Mouse (Mus musculus): Measurements from ENCODE around the gene Slc25a39. TPM values are rescaled to one million over a fixed set of nuclear protein-coding genes. Genes with fewer than 3 reads are reported as not detected.
"Not testable (repeated sequence)": the region's sequence is repeated elsewhere in the genome, so short reads cannot be mapped to it uniquely, and the experiment has no call there.

The Slc25a39 gene
- total RNA-seq, 1 experiment from 2014 or later, result 415 TPM

GRCm38 (mm10) chr11:102415034-102415802 is 7.5 kb upstream of the Slc25a39 start:
- DNase-seq, result no peak

GRCm38 (mm10) chr11:102413059-102413458 is 5.3 kb upstream of the Slc25a39 start:
- DNase-seq, result no peak

DNA sequence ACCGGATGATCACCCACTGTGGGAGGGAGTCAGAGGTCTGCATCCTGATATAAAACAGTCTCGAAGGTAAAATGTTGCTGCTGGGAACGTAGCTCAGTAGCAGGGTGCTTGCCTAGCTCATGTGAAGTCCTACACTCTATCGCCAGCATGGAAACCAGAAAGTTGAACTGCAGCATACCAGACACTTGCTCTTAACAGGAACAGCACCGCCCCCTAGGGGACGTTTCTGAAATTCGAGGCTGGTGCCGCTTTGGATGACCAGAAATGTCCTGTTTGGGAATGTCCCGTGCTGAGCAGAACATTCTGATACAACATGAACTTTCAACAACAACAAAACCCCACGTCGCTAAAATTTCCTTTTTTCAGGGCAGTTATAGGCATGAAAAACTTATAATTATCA is 4.0 kb upstream of the Slc25a39 start:
- peak; percentile 96 for DNase-seq

- DNase-seq, result no peak
These were observed 3.3 kb upstream of the Slc25a39 start for GRCm38 (mm10) chr11:102411061-102411460.

DNA sequence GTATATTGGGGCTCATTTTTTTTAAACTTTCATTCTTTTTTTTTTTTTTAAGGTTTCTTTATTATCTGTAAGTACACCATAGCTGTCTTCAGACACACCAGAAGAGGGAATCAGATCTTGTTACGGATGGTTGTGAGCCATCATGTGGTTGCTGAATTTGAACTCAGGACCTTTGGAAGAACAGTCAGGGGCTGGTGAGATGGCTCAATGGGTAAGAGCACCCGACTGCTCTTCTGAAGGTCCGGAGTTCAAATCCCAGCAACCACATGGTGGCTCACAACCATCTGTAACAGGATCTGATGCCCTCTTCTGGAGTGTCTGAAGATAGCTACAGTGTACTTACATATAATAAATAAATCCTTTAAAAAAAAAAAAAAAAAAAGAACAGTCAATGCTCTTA is 2.6 kb upstream of the Slc25a39 start:
- not testable (repeated sequence) for DNase-seq

DNA sequence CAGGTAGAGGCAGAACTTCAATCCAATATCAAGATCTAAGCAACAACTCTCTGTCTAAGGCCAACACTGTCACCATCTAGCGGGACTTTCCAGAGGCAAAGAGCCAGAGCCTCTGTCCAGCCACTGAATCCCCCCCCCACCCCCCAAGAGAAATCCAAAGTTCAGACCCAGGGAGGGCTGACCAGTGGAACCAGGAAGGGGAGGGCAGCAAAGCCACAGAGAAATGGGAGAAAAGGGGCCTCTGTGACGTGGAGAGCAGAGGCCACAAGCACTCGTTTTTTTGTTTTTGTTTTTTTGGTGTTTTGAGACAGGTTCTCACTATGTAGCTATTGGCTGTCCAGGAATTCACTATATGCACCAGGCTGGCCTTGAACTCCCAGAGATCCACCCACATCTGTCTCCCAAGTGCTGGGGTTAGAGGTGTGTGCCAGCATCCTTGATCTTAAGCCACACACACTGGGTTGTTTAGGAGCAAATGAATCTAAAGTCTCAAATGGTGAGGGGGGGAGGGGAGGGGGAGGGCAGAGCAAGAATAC is 2.1 kb upstream of the Slc25a39 start:
- peak; percentile 6 for DNase-seq

DNA sequence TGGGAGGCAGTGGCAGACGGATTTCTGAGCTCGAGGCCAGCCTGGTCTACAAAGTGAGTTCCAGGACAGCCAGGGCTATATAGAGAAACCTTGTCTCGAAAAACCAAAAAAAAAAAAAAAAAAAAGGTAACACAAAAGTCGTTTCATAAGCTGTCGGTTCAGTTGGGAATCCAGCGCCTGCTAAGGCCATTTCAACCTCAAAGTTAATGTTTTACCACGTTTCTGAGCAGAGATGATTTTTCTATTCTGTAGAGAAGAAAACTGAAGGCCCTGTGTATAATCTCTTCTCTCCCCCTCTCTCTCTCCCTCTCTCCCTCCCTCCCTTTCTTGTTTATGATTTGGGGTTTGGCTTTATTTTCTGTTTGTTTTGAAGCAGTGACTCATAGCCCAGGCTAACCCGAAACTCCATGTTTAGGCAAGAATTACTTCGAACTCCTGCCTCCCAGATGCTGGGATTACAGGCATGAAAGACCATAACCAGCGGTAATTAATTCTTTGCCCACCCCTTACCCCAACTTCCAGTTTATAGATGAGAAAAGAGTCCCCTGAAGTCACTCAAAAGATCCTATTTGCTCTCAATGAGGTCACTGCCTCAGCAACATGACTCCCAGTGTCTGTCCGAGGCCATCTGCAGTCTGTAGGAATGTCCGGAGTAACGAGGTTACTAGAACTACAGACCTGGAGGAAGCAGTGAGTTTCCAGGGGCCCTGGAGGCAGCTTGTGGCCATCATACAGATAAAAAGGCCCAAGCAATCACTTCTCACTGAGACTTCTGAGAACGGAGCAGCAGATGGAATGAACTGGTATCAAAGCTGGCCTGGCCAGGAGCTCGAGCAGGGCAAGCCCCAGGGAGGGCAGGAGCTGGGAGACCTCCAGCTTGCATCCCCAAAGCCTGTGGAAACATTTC is 1.4 kb upstream of the Slc25a39 start:
- peak; percentile 26 for DNase-seq

DNA sequence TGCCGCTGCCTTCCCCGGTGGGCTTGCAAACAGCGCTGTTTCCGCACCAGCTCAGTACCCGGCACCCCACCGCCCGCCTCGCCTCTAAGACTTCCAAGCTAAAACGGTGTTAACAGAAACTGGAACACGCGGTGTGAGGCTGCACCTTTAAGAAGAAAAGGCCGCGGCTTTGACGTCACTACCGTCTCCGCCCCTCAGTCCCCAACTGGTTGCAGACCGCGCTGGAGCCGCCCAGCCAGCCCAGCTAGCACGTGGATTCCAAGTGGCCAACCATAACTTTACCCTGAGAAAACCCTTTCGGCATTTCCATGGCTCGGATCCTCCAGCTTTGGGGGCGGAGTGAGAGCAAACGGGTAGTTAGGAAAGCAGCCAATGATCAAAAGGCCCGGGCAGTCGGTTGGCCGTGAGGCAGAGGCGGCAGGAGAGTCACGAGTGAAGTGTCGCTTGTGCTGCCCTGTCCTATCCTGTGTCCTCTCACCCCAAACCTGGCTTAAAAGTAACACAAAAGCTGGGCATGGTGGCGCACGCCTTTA is 664 bp upstream of the Slc25a39 start:
- peak; percentile 98 for DNase-seq

- peak; percentile 97 for DNase-seq
These were observed 579 bp downstream of the Slc25a39 start for GRCm38 (mm10) chr11:102406900-102407833.

DNA sequence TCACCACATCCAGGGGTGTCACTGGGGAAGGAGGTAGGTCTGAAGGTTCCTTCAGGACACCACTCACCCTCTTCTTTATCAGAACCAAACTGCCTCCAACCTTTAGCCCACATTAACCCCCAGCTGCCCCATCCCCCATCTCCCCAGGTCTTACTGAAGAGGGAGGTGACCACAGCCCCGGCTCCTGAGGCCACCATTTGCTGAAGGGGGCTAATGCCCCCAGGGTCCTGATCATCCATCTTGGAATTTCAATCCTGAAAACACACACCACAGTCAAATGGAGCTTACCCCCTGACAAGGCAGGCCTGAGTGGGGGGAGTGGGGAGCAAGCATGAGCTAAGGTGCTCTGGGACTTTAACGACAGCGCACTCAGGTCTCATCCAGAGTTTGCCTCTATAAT is 1.3 kb downstream of the Slc25a39 start:
- DNase-seq, result peak; percentile 21

- DNase-seq, result peak; percentile 5
These were observed 2.0 kb downstream of the Slc25a39 start for GRCm38 (mm10) chr11:102405544-102406285.

- DNase-seq, result peak; percentile 24
These were observed 3.4 kb downstream of the Slc25a39 start for GRCm38 (mm10) chr11:102404161-102405010.

- DNase-seq, result no peak
These were observed 4.1 kb downstream of the Slc25a39 start for GRCm38 (mm10) chr11:102403657-102404056.

DNA sequence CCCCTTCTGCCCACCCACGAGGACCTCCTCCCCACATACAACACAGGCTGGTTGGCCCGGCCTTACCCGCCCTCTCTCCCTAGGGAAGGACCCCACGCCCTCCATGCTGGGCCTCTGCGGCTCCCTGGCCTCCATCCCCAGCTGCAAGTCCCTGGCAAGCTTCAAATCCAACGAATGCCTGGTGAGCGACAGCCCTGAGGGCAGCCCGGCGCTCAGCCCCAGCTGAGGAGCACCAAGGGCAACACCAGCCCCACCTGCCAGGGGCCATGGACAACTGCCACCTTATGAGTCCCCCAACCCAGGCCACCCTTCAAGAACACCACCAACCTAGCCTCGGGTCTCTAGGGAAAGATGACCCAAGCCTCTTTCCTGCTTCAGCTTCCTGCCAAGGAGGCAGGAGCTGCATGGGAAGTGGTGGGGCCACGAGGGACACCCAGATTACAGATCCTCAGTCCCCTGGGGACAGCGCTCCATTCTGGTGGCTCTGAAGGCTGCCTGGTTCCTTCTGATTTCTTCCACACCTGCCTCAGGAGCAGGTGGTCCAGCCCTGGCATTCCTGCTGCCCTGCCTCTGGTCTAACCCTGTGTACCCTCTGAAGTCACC is 5.7 kb downstream of the Slc25a39 start:
- peak; percentile 49 for DNase-seq

DNA sequence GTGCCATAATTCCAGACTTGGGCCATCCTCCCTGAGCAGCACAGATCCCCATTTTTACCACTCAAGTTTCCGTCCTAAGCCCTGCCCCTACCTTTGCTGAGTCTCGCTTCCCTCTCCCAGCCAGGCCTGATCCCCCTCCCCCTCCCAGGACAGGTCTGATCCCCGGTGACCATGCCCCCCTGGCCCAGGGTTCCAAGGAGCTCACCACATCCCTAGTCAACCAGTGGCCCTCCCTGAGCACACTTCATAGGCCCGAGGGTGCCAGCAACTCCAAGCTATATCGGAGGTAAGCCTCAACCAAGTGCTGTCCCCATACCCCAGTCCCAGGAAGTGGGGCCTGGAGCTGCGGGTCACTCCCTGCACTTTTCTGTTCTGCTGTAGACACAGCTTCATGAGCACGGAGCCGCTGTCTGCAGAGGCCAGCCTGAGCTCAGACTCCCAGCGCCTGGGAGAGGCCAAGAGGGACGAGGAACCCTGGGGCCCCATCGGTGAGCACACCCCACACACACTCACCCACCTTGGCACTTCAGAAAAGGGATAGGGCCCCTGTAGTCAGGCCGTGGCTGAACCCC is 7.1 kb downstream of the Slc25a39 start:
- DNase-seq, result no peak

DNA sequence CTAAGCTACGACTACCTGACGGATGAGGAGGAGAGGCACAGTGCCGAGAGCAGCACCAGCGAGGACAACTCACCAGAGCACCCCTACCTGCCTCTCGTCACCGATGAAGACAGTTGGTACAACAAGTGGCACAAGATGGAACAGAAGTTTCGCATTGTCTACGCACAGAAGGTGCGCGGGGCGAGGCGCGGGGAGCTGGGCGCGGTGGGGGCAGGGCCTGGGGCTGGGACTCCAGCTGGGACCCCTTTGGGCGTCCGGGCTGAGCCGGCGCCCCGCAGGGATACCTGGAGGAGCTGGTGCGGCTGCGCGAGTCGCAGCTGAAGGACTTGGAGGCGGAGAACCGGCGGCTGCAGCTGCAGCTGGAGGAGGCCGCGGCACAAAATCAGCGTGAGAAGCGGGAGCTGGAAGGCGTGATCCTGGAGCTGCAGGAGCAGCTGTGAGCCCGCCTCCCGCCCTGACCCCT is 8.1 kb downstream of the Slc25a39 start:
- DNase-seq, result peak; percentile 26

DNA sequence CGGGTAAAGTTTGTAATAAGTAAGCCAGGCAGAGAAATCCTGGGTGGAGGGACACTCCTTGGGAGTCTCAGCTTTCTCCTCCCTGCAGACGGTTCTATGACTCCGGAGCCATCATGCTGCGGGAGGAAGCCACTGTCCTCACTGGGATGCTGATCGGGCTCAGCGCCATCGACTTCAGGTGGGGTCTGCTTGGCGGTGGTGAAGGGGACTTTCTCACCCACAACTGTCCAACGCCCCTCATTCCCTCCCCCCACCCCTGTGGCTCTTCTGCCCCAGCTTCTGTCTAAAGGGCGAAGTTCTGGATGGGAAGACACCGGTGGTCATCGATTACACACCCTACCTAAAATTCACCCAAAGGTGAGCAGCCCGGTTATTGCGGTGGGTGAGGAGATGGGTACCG is 8.6 kb downstream of the Slc25a39 start:
- no peak for DNase-seq

DNA sequence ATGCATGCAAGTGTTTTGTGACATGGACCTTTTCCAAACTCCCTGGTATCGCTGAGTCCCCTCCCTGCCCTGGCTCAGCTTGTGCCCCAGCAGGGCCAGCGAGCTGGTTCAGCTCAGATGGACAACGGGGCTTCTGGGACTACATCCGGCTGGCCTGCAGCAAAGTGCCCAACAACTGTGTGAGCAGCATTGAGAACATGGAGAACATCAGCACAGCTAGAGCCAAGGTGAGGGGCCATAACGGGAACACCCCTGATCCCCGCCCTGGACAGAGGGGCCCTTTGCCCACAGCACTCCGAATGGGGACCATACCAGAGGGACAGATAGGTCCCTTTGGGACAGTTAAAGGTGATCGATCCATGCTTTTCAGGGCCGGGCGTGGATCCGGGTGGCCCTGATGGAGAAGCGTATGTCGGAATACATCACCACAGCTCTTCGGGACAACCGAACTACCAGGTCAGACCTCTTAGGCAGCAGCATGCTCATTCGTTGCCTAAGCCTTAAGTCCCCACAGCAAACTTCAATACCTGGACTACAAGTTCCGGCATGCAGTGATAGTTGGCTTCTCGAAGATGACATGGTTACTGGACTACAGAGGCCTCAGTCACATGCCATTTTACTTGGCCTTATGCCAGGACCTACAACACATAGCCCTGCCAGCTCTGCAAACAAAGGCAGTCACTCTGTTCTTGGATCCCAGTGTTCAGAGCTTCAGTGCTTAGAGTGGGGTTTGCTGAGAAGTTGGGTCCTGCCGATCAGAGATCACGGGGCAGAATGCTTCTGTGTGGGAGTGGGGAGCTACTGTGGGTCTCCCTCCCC is 9.5 kb downstream of the Slc25a39 start:
- DNase-seq, result peak; percentile 44

Measured in adrenal gland, postnatal 14 days (tissue).